Comparison of ENCODE assay signal across 10 mouse cellular contexts in genomic region chr14:97588611-97589010, GRCm38 (mm10).
DNase-seq lines count a peak whose midpoint lies in the region; ATAC-seq lines count a peak whose summit lies in the region.
"Had no signal": no experiment of that assay in that cellular context is flagged by ENCODE, and none has a peak within 500 bp of the region (broad histone marks: within the 10 kb centered on the region; RNA-seq: fewer than 3 reads in every experiment).

No protein-coding gene starts in this region.

- no peak overlapping the region for H3K4me3 ChIP-seq in lung, embryonic 15.5 days
- H3K4me3 ChIP-seq in hindbrain, embryonic 12.5 days = no peak overlapping the region
- no peak overlapping the region for H3K4me3 ChIP-seq in stomach, embryonic 16.5 days (replicated peaks; ENCODE audit: low read length)

- no peaks in the 10 kb centered on the region for H3K36me3 ChIP-seq in lung, embryonic 15.5 days
- no peaks in the 10 kb centered on the region for H3K36me3 ChIP-seq in hindbrain, embryonic 12.5 days
- no peaks in the 10 kb centered on the region for H3K36me3 ChIP-seq in stomach, embryonic 16.5 days (ENCODE audit: control insufficient read depth, insufficient read depth, low read length)

- H3K4me1 ChIP-seq in lung, embryonic 15.5 days = peaks cover 3% of the 10 kb centered on the region; the same call in 1 of the 2 replicates
- H3K4me1 ChIP-seq in hindbrain, embryonic 12.5 days = peaks cover 6% of the 10 kb centered on the region
- H3K4me1 ChIP-seq in stomach, embryonic 16.5 days (ENCODE audit: control insufficient read depth, insufficient read depth, low read length) = peaks cover 4% of the 10 kb centered on the region; the same call in 1 of the 2 replicates

- no peak for DNase-seq in lung, postnatal 14 days
- peak; percentile 27 for DNase-seq in lung, postnatal 25 days (ENCODE audit: low spot score)
- DNase-seq in left cerebral cortex, adult 18-20 months (ENCODE audit: low spot score in 2 of 2) = no peak
- no peak for DNase-seq in right cerebral cortex, adult 2 months (ENCODE audit: low spot score in 2 of 2)
- no peak for DNase-seq in left cerebral cortex, adult 9 months (ENCODE audit: low spot score in 2 of 2)
- DNase-seq: spleen, adult 18-20 months; thymus, postnatal 14 days had no signal

- no peaks in the 10 kb centered on the region for H3K27me3 ChIP-seq in lung, embryonic 15.5 days
- no peaks in the 10 kb centered on the region for H3K27me3 ChIP-seq in hindbrain, embryonic 12.5 days
- H3K27me3 ChIP-seq in stomach, embryonic 16.5 days (ENCODE audit: control insufficient read depth, insufficient read depth, low read length) = no peaks in the 10 kb centered on the region

- peak; percentile 81 for ATAC-seq in lung, embryonic 15.5 days (ENCODE audit: borderline replicate concordance, extremely low read depth, low FRiP score, low TSS enrichment)
- peak; percentile 33; the same call in 1 of the 2 replicates for ATAC-seq in hindbrain, embryonic 12.5 days (ENCODE audit: low FRiP score)
- ATAC-seq in stomach, embryonic 16.5 days (ENCODE audit: insufficient read depth, low FRiP score) = no peak

- H3K27ac ChIP-seq in lung, embryonic 15.5 days = peak overlapping the region; percentile 76
- H3K27ac ChIP-seq in hindbrain, embryonic 12.5 days = 0 out of 2 replicates have a peak overlapping the region, but pooled peaks have one; percentile 17
- no peak overlapping the region for H3K27ac ChIP-seq in stomach, embryonic 16.5 days (ENCODE audit: low read length)

- WGBS in lung, embryonic 15.5 days = 29% methylated on average over 4 of the region's 4 CpGs
- 64% methylated on average over 4 of the region's 4 CpGs for WGBS in hindbrain, embryonic 12.5 days
- 48% methylated on average over 4 of the region's 4 CpGs for WGBS in stomach, embryonic 16.5 days

- H3K9ac ChIP-seq in lung, embryonic 15.5 days = no peak overlapping the region
- no peak overlapping the region for H3K9ac ChIP-seq in hindbrain, embryonic 12.5 days
- no peak overlapping the region for H3K9ac ChIP-seq in stomach, embryonic 16.5 days (ENCODE audit: low read length)

- peak overlapping the region; percentile 12 for H3K4me2 ChIP-seq in lung, embryonic 15.5 days
- H3K4me2 ChIP-seq in hindbrain, embryonic 12.5 days (replicated peaks) = no peak overlapping the region; the same call in 1 of the 2 replicates
- peak overlapping the region; percentile 34; the same call in 1 of the 2 replicates for H3K4me2 ChIP-seq in stomach, embryonic 16.5 days (ENCODE audit: low read depth, low read length)

- no peaks in the 10 kb centered on the region for H3K9me3 ChIP-seq in lung, embryonic 15.5 days
- no peaks in the 10 kb centered on the region for H3K9me3 ChIP-seq in hindbrain, embryonic 12.5 days (replicated peaks)
- H3K9me3 ChIP-seq in stomach, embryonic 16.5 days (replicated peaks; ENCODE audit: control insufficient read depth, low read length) = no peaks in the 10 kb centered on the region
